Mouse (Mus musculus): ENCODE results near the gene Emsy. TPM values are rescaled to one million over a fixed set of nuclear protein-coding genes. Genes with fewer than 3 reads are reported as not detected.

Gene Emsy
- polyA plus RNA-seq, 1 experiment from 2014 or later: 14.1 TPM

DNA sequence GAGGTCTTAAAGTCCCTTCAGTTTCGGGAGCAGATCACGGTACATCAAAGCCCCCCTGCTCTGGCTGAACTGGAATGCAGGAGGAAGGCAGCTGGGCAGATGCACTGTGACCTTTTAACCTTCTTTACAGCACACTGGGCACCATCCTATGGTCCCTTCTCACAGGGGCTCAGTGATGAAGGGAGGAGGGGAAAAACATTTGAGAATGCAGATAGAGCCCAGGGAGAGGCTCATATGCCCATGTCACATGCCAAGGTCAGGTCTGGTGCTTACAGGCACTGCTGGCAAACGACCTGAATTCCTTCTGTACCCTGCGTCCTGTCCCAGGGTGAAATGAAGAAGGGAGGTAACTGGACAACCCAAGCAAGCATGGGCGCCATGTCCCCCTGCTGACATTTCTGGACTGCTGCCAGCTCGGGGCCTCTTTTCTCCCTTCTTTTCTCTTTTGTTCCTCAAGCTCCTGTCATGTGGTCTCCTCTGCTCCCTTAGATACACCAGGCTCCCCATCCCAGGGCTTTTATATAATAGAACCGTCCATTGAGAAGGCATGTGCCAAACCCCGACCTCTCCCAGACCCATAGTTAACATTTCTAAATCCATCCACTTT lies 118.5 kb downstream of the Emsy start:
- Histone ChIP-seq H3K27ac (peak overlapping the region; percentile 1; the same call in 1 of the 2 replicates), H3K27me3 (ENCODE audit: insufficient read depth, low read length) (no peaks in the 10 kb centered on the region), H3K9me3 (replicated peaks; ENCODE audit: low read length) (no peaks in the 10 kb centered on the region), H3K4me2 (ENCODE audit: low read length) (no peak overlapping the region), H3K9ac (ENCODE audit: low read depth, low read length) (no peak overlapping the region), H3K36me3 (ENCODE audit: insufficient read depth, low read length) (no peaks in the 10 kb centered on the region), H3K4me1 (replicated peaks; ENCODE audit: insufficient read depth, low read length) (peaks cover 17% of the 10 kb centered on the region), H3K4me3 (replicated peaks; ENCODE audit: low read depth, low read length) (no peak overlapping the region)
- TF ChIP-seq CTCF (IDR thresholded peaks at IDR 0.05; ENCODE audit: low read depth): no peak
- WGBS: 42% methylated on average over 8 of the region's 8 CpGs
- DNase-seq (ENCODE audit: low spot score) (no peak), ATAC-seq (replicated peaks; ENCODE audit: low FRiP score, low read depth) (0 out of 2 replicates have a peak, but pooled peaks have one; percentile 36)

DNA sequence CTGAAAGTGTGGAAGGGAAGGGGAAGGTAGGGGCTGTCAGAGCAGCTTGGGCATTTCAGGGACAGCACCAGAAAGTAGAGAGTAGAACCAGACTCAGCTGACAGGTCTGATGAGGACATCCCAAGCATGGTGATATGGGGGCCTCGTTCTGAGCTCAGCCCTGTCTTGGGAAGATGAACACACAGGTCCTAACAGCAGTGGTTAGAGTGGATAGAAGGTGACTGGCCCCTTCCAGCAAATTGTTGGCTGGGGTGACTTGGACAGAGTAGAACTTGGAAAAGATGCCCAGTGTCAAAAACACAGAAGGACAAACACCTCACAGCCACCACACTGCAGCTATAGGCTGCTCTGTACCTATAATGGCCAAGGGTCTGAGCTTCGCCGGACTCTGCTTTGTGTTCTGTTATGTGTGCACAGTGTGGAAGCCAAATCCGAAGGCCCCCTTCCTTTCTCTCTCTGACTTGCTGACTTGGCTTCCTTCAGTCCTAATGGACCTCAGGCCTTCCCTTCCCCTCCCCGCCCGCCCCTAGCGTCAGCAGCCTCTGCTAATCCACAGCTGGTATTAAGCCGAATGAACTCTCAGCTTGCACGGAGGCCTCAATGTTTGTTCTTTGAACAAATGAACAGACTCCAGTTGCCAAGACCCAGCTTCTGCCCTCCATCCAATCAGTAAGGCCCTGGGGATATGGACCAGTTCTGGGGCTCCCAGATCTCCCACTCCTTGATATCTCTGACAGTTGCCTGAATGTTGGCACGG lies 119.2 kb downstream of the Emsy start:
- DNase-seq (ENCODE audit: low spot score) (peak; percentile 54), ATAC-seq (replicated peaks; ENCODE audit: low FRiP score, low read depth) (0 out of 2 replicates have a peak, but pooled peaks have one; percentile 6)
- WGBS: 50% methylated on average over 10 of the region's 10 CpGs

More for the DNA sequence above, 119.2 kb downstream of the Emsy start:
- Histone ChIP-seq H3K27me3 (ENCODE audit: insufficient read depth, low read length) (no peaks in the 10 kb centered on the region), H3K9me3 (replicated peaks; ENCODE audit: low read length) (no peaks in the 10 kb centered on the region), H3K4me2 (ENCODE audit: low read length) (no peak overlapping the region), H3K9ac (ENCODE audit: low read depth, low read length) (no peak overlapping the region), H3K4me1 (replicated peaks; ENCODE audit: insufficient read depth, low read length) (peaks cover 11% of the 10 kb centered on the region), H3K4me3 (replicated peaks; ENCODE audit: low read depth, low read length) (no peak overlapping the region), H3K27ac (peak overlapping the region; percentile 1; the same call in 1 of the 2 replicates), H3K36me3 (ENCODE audit: insufficient read depth, low read length) (no peaks in the 10 kb centered on the region)
- no peak for TF ChIP-seq CTCF (IDR thresholded peaks at IDR 0.05; ENCODE audit: low read depth)

Other genes with a start within 250 kb of the Emsy start
- not detected in 2 replicates for gene Gucy2d, start 216.4 kb downstream of the Emsy start, polyA plus RNA-seq (2015; fragmentation: Nextera tagmentation; extraction: Ambion mirVana)
- gene Lrrc32, start 167.5 kb downstream of the Emsy start, polyA plus RNA-seq (2015; fragmentation: Nextera tagmentation; extraction: Ambion mirVana): 13.8 and 15.1 TPM in 2 replicates
- 45.5 and 47.2 TPM in 2 replicates for gene Thap12, start 46.3 kb upstream of the Emsy start, polyA plus RNA-seq (2015; fragmentation: Nextera tagmentation; extraction: Ambion mirVana)
- gene Wnt11, start 178.3 kb upstream of the Emsy start, polyA plus RNA-seq (2015; fragmentation: Nextera tagmentation; extraction: Ambion mirVana): 41.5 and 46.9 TPM in 2 replicates